Mouse (Mus musculus): ENCODE results near the gene Cdkal1. TPM values are rescaled to one million over a fixed set of nuclear protein-coding genes. Genes with fewer than 3 reads are reported as not detected.

Cdkal1 gene
- polyA plus RNA-seq, 1 experiment: 11.5 TPM

- 20% methylated on average over 5 of the region's 5 CpGs for WGBS
Observed at GRCm38 (mm10) chr13:29737675-29738461, 117.6 kb downstream of the Cdkal1 start.

DNA sequence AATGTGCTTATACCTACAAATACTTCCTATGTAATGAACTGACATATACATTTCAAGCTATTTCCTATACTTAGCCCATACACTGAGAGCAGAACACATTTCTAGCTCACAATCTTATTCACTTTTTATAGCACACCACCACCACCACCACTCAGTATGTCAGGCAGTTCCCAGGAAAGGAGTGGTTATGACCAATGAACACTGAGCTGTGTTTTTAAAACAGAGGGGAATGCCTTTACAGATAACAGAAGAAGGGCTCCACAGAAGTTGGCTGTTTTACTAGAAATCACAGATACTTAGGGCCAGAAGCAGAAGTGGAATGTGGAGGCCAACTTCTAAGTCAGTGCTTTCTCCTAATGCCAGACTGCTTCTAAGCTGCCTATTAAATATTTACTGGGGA lies 121.0 kb downstream of the Cdkal1 start:
- no peak for TF ChIP-seq CTCF (IDR thresholded peaks at IDR 0.05; ENCODE audit: control insufficient read depth, insufficient read depth, low read length)
- no peak for TF ChIP-seq POLR2A (IDR thresholded peaks at IDR 0.05; ENCODE audit: borderline replicate concordance, control insufficient read depth, low read depth, low read length)
- Histone ChIP-seq H3K27ac (ENCODE audit: control insufficient read depth, insufficient read depth, low read depth, low read length, poor library complexity) (no peak overlapping the region), H3K4me1 (ENCODE audit: control insufficient read depth, insufficient read depth, low read length) (peaks cover 2% of the 10 kb centered on the region; the same call in 1 of the 2 replicates), H3K4me3 (replicated peaks; ENCODE audit: control insufficient read depth, low read depth, low read length) (no peak overlapping the region)

More at GRCm38 (mm10) chr13:29737675-29738461, 117.6 kb downstream of the Cdkal1 start:
- TF ChIP-seq POLR2A (IDR thresholded peaks at IDR 0.05; ENCODE audit: borderline replicate concordance, control insufficient read depth, low read depth, low read length): no peak
- no peak for TF ChIP-seq CTCF (IDR thresholded peaks at IDR 0.05; ENCODE audit: control insufficient read depth, insufficient read depth, low read length)
- peak overlapping the region; percentile 33; the same call in 1 of the 2 replicates for H3K27ac ChIP-seq (ENCODE audit: control insufficient read depth, insufficient read depth, low read depth, low read length, poor library complexity)
- H3K4me3 ChIP-seq (replicated peaks; ENCODE audit: control insufficient read depth, low read depth, low read length): no peak overlapping the region
- peaks cover 2% of the 10 kb centered on the region; the same call in 1 of the 2 replicates for H3K4me1 ChIP-seq (ENCODE audit: control insufficient read depth, insufficient read depth, low read length)

- Histone ChIP-seq H3K4me1 (ENCODE audit: control insufficient read depth, insufficient read depth, low read length) (peaks cover 8% of the 10 kb centered on the region; the same call in 1 of the 2 replicates), H3K4me3 (replicated peaks; ENCODE audit: control insufficient read depth, low read depth, low read length) (no peak overlapping the region), H3K27ac (ENCODE audit: control insufficient read depth, insufficient read depth, low read depth, low read length, poor library complexity) (no peak overlapping the region)
- TF ChIP-seq CTCF (IDR thresholded peaks at IDR 0.05; ENCODE audit: control insufficient read depth, insufficient read depth, low read length) (no peak), POLR2A (IDR thresholded peaks at IDR 0.05; ENCODE audit: borderline replicate concordance, control insufficient read depth, low read depth, low read length) (no peak)
- 28% methylated on average over 5 of the region's 5 CpGs for WGBS
Observed at GRCm38 (mm10) chr13:29726154-29726825, 129.2 kb downstream of the Cdkal1 start.

GRCm38 (mm10) chr13:29724855-29725254 lies 130.6 kb downstream of the Cdkal1 start:
- TF ChIP-seq CTCF (IDR thresholded peaks at IDR 0.05; ENCODE audit: control insufficient read depth, insufficient read depth, low read length): no peak
- no peak for TF ChIP-seq POLR2A (IDR thresholded peaks at IDR 0.05; ENCODE audit: borderline replicate concordance, control insufficient read depth, low read depth, low read length)
- no peak overlapping the region for H3K27ac ChIP-seq (ENCODE audit: control insufficient read depth, insufficient read depth, low read depth, low read length, poor library complexity)
- WGBS: 82% methylated on average over 6 of the region's 6 CpGs
- H3K4me3 ChIP-seq (replicated peaks; ENCODE audit: control insufficient read depth, low read depth, low read length): no peak overlapping the region
- peaks cover 8% of the 10 kb centered on the region; the same call in 1 of the 2 replicates for H3K4me1 ChIP-seq (ENCODE audit: control insufficient read depth, insufficient read depth, low read length)

DNA sequence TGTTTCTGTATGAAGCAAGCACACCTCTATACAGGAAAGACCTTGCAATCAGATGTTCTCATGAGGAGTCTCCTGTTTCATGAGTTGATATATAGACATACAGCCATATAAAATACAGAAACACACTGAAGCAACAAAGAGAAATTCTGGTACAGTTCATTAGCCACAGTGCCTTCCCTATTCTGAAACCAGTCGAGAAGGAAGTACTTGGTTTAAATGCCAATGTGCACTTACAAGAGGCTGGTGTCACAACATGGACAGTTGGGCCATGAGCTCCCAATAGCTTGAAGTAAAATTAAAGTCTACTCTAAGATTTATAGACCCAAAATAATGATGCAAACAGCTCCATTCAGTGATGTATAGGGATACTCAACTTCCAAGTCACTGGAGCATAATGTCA lies 132.3 kb downstream of the Cdkal1 start:
- 2% methylated on average over 1 of the region's 1 CpGs for WGBS
- no peak overlapping the region for H3K4me3 ChIP-seq (replicated peaks; ENCODE audit: control insufficient read depth, low read depth, low read length)
- H3K27ac ChIP-seq (ENCODE audit: control insufficient read depth, insufficient read depth, low read depth, low read length, poor library complexity): no peak overlapping the region
- H3K4me1 ChIP-seq (ENCODE audit: control insufficient read depth, insufficient read depth, low read length): peaks cover 8% of the 10 kb centered on the region; the same call in 1 of the 2 replicates
- no peak for TF ChIP-seq POLR2A (IDR thresholded peaks at IDR 0.05; ENCODE audit: borderline replicate concordance, control insufficient read depth, low read depth, low read length)
- TF ChIP-seq CTCF (IDR thresholded peaks at IDR 0.05; ENCODE audit: control insufficient read depth, insufficient read depth, low read length): no peak

DNA sequence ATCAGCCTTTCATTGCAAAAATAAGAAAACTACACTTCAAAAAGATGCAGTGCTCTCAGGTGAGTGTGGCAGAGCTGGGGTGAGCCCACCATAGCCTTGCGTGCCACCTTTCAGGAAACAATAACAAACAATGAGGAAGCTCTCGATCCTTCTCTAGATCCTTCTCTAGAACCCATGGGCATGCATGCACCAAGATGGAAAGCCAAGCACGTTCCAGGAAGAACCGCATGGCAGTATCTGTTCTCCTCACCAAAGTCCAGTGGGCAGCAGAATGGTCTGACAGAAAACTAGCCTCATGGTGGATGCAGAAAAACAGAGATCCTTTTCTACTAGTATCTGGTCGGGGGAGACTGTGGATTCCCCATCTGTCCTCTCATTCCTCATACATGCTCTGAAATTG lies 134.3 kb downstream of the Cdkal1 start:
- TF ChIP-seq CTCF (IDR thresholded peaks at IDR 0.05; ENCODE audit: control insufficient read depth, insufficient read depth, low read length) (no peak), POLR2A (IDR thresholded peaks at IDR 0.05; ENCODE audit: borderline replicate concordance, control insufficient read depth, low read depth, low read length) (no peak)
- WGBS: 85% methylated on average over 5 of the region's 5 CpGs

GRCm38 (mm10) chr13:29716550-29716949 lies 138.9 kb downstream of the Cdkal1 start:
- Histone ChIP-seq H3K27ac (ENCODE audit: control insufficient read depth, insufficient read depth, low read depth, low read length, poor library complexity) (no peak overlapping the region), H3K4me3 (replicated peaks; ENCODE audit: control insufficient read depth, low read depth, low read length) (no peak overlapping the region), H3K4me1 (ENCODE audit: control insufficient read depth, insufficient read depth, low read length) (peaks cover 2% of the 10 kb centered on the region; the same call in 1 of the 2 replicates)
- 78% methylated on average over 4 of the region's 4 CpGs for WGBS
- TF ChIP-seq POLR2A (IDR thresholded peaks at IDR 0.05; ENCODE audit: borderline replicate concordance, control insufficient read depth, low read depth, low read length): no peak
- TF ChIP-seq CTCF (IDR thresholded peaks at IDR 0.05; ENCODE audit: control insufficient read depth, insufficient read depth, low read length): no peak

More for the DNA sequence above, 134.3 kb downstream of the Cdkal1 start:
- no peak overlapping the region for H3K27ac ChIP-seq (ENCODE audit: control insufficient read depth, insufficient read depth, low read depth, low read length, poor library complexity)
- H3K4me1 ChIP-seq (ENCODE audit: control insufficient read depth, insufficient read depth, low read length): peaks cover 6% of the 10 kb centered on the region; the same call in 1 of the 2 replicates
- no peak overlapping the region for H3K4me3 ChIP-seq (replicated peaks; ENCODE audit: control insufficient read depth, low read depth, low read length)

DNA sequence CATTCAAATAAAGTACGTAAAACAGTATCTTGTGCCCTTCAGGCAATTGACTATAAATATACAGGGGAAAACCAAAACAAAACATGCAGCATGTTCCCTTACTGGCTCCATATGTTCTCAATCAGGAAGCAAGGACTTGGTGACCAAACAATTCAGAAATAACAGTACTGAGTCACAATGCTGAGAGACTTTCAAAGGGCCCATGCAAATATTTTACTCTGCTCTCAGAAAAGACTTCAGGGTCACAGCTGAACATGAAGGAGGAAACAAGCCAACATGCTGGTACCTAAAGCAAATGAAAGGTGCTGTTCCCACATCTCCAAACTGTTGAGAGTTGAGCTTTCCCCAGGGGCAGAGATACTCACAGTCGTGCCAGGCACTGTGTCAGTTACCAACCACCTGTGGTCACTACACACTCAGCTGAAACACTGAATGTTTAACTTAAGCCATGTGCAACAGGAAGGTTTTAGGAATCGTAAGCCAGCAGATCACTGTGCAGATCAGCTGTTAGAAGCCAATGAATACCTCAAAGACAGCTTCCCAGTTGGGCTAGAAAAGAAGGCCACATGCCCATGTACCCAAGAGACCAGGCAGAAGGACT lies 140.1 kb downstream of the Cdkal1 start:
- 51% methylated on average over 3 of the region's 3 CpGs for WGBS
- Histone ChIP-seq H3K4me3 (replicated peaks; ENCODE audit: control insufficient read depth, low read depth, low read length) (no peak overlapping the region), H3K4me1 (ENCODE audit: control insufficient read depth, insufficient read depth, low read length) (peaks cover 2% of the 10 kb centered on the region; the same call in 1 of the 2 replicates), H3K27ac (ENCODE audit: control insufficient read depth, insufficient read depth, low read depth, low read length, poor library complexity) (no peak overlapping the region)
- no peak for TF ChIP-seq POLR2A (IDR thresholded peaks at IDR 0.05; ENCODE audit: borderline replicate concordance, control insufficient read depth, low read depth, low read length)
- TF ChIP-seq CTCF (IDR thresholded peaks at IDR 0.05; ENCODE audit: control insufficient read depth, insufficient read depth, low read length): no peak
